Mouse (Mus musculus) cortical plate, adult 2 months (tissue): ENCODE measurements around the gene Mvp.

ENCODE experiments used
- CTCF ChIP-seq: fragments of 200-500 bp; IDR thresholded peaks from 2 replicates; pipeline ENCODE4 v1.5.1; 2011; ENCODE audit warnings: mild to moderate bottlenecking, control low read depth, low read length; ENCODE audit not compliant: insufficient read depth; ENCODE audit errors: extremely low read depth
- POLR2A ChIP-seq: fragments of 200-500 bp; IDR thresholded peaks from 2 replicates; pipeline ENCODE4 v1.6.1; 2011; ENCODE audit warnings: mild to moderate bottlenecking, low read length, control low read depth; ENCODE audit not compliant: insufficient read depth; ENCODE audit errors: extremely low read depth

DNA sequence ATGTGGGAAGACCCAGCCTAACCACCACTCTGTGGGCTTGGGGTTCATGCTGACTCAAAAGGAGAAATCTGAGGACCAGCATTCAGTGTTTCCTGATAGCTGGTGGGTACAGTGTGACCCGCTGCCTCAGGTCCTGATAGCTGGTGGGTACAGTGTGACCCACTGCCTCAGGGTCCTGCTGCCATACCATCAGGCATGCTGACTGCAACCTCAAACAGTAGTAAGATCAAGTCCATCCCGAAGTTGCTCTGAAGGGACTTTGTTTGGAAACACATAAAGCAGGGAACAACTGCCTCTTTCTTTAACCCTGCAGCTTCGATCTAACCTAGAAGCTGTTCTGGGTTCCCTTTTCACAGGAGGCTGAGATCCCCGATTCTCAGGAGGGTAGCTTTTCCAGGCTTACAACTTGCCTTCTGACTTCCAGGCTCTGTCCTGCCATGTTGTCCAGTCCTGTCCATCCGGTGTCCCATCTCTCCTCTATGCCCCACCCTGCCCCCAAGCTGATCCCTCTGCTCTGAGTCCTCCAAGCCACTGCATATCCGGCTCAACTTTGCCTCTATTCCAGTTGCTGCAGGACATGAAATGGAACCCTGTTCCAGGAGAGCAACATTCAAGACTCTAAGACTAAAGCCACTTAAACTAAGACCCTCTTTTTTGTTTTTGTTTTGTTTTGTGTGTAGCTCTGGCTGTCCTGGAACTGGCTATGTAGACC is 7.0 kb downstream of the Mvp start:
- TF ChIP-seq POLR2A (no peak), CTCF (no peak)
